Mouse (Mus musculus): Measurements from ENCODE around the gene Socs5.

Socs5 gene

GRCm38 (mm10) chr17:87167407-87167806 lies 59.9 kb downstream of the Socs5 start:
- DNase-seq (ENCODE audit: low spot score in 2 of 2): no peak

- no peak for DNase-seq (ENCODE audit: low spot score in 2 of 2)
Measured at GRCm38 (mm10) chr17:87169076-87169475, 61.6 kb downstream of the Socs5 start.

- no peak for DNase-seq (ENCODE audit: low spot score in 2 of 2)
Measured at GRCm38 (mm10) chr17:87170364-87170763, 62.9 kb downstream of the Socs5 start.

GRCm38 (mm10) chr17:87172031-87172430 lies 64.6 kb downstream of the Socs5 start:
- no peak for DNase-seq (ENCODE audit: low spot score in 2 of 2)

GRCm38 (mm10) chr17:87173966-87174365 lies 66.5 kb downstream of the Socs5 start:
- no peak for DNase-seq (ENCODE audit: low spot score in 2 of 2)

GRCm38 (mm10) chr17:87174651-87175331 lies 67.3 kb downstream of the Socs5 start:
- no peak for DNase-seq (ENCODE audit: low spot score in 2 of 2)

GRCm38 (mm10) chr17:87176066-87177012 lies 68.9 kb downstream of the Socs5 start:
- no peak for DNase-seq (ENCODE audit: low spot score in 2 of 2)

- no peak for DNase-seq (ENCODE audit: low spot score in 2 of 2)
Measured at GRCm38 (mm10) chr17:87178596-87179590, 71.4 kb downstream of the Socs5 start.

GRCm38 (mm10) chr17:87179939-87180550 lies 72.6 kb downstream of the Socs5 start:
- DNase-seq (ENCODE audit: low spot score in 2 of 2): no peak

- DNase-seq (ENCODE audit: low spot score in 2 of 2): no peak
Measured at GRCm38 (mm10) chr17:87181683-87182346, 74.3 kb downstream of the Socs5 start.

- no peak for DNase-seq (ENCODE audit: low spot score in 2 of 2)
Measured at GRCm38 (mm10) chr17:87185461-87186066, 78.1 kb downstream of the Socs5 start.

GRCm38 (mm10) chr17:87187005-87187404 lies 79.5 kb downstream of the Socs5 start:
- DNase-seq (ENCODE audit: low spot score in 2 of 2): no peak
